Mouse (Mus musculus) cortical plate, adult 2 months (tissue): Measurements from ENCODE around the gene Dnaic2.

ENCODE experiments used
- CTCF ChIP-seq: fragments of 200-500 bp; IDR thresholded peaks from 2 replicates; pipeline ENCODE4 v1.5.1; 2011; ENCODE audit warnings: mild to moderate bottlenecking, control low read depth, low read length; ENCODE audit not compliant: insufficient read depth; ENCODE audit errors: extremely low read depth
- POLR2A ChIP-seq: fragments of 200-500 bp; IDR thresholded peaks from 2 replicates; pipeline ENCODE4 v1.6.1; 2011; ENCODE audit warnings: mild to moderate bottlenecking, low read length, control low read depth; ENCODE audit not compliant: insufficient read depth; ENCODE audit errors: extremely low read depth

GRCm38 (mm10) chr11:114801906-114802305 lies 74.7 kb downstream of the Dnaic2 start:
- TF ChIP-seq CTCF (no peak), POLR2A (no peak)
